Mouse (Mus musculus): ENCODE measurements around the gene Ghrl.
"Not testable (repeated sequence)": the region's sequence is repeated elsewhere in the genome, so short reads cannot be mapped to it uniquely, and the experiment has no call there.

Ghrl gene

GRCm38 (mm10) chr6:113695766-113696355 lies 23.8 kb downstream of the Ghrl start:
- DNase-seq, result no peak

DNA sequence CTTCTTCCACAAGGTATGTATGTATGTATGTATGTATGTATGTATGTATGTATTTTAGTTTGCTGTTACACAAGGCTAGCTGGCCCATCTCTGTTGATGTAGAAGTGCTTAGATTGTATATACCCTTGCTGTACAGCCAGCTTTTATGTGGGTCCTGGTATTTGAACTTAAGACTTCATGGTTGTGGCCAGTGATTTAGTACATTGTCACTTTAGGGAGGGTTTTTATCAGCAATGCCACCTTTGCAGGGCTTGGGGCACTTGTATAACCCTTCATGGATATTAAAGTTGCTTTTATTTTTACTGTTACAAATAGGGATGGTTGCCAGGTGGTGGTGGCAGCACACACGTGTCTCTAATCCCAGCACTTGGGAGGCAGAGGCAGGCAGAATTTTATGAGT lies 24.5 kb downstream of the Ghrl start:
- no peak for DNase-seq

DNA sequence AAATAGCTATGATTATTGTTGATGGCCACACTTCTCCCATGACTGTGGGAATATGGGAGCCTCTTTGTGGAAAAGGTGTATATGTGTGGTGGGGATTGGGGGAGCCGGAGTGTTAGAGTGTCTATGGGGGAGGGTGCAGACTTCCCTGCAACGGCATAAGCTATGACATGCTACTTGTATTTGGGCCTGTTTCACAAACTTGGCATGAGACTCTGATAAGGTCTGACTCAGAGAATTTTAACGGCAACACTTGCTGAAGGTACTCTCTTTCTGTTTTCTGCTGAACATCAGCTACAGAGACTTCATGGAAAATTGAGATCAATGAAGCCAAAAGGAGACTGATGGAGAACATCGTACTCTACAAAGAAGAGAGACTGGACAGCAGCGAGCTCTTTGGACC lies 26.3 kb downstream of the Ghrl start:
- DNase-seq, result no peak

DNA sequence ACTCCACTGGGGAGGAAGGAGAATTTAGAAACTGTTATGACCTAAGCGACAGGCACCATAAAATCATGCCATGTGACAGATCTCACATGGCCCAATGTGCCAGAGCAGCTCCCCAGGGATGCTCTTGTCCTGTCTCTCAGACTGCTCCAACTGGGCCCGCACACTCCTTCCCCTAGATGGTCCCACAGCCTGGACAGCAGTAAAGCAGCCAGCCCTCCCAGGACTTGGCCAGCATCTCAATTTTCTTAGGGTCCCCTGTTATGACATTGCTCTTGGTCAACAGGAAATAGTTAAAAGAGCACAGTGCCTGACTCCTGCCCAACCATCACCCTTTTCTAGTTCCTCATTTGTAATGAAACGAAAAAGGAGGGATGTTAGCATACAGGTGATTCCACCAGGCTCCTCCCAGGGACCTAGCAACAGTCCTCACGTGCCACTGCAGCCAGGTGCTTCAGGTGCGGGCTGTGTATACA lies 27.0 kb downstream of the Ghrl start:
- DNase-seq, result no peak

GRCm38 (mm10) chr6:113691084-113691462 lies 28.6 kb downstream of the Ghrl start:
- DNase-seq, result no peak

DNA sequence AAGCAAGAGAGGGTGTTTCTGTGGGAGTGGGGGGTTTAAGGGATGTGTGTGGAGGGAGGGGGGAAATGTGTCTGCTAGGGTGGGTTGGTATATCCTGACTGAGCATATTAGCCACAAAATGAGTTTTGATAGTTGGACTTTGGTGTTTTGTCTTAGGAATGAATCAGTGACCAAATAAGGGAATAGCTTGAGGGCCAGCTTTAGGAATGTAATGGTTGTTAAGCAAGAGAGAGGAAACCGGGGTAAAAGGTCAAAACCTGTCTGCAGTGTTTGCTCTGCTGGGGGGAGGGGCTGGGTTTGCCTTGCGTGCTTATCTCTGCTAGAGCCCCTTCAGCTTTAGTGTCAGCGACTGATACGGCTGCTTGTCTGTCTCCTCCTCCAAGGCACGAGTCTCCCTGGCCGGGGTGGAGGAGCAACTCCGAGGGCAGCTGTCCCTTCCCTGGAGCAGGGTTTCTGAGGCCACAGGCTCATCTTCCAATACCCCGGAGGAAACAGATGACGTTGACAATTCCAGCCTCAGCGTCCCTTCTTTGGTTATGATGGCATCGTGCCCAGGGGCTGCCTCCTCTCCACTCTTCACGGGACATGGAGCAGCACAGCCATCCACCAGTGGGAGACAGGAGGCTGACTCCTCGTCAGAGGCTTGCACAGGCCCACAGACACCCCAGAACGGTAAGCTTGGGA lies 29.1 kb downstream of the Ghrl start:
- peak; percentile 90 for DNase-seq

DNA sequence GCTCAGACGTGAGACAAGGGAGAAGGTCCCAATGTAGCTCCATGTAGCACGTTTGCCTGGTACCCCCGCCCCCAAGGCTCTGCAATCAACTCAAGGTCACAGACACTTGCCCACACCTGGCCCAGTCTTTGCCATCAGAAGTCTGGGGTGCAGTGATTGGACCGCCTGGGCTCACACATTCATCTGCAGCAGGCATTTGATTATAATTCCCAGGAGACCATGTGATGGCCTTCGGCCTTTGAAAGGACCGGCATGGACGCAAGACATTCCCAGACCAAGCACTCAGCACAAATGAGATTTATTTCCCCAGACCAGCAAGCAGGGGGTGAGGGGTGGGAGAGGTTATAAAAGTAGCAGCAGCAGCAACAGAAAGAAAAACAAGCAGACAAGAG lies 29.7 kb downstream of the Ghrl start:
- peak; percentile 74 for DNase-seq

DNA sequence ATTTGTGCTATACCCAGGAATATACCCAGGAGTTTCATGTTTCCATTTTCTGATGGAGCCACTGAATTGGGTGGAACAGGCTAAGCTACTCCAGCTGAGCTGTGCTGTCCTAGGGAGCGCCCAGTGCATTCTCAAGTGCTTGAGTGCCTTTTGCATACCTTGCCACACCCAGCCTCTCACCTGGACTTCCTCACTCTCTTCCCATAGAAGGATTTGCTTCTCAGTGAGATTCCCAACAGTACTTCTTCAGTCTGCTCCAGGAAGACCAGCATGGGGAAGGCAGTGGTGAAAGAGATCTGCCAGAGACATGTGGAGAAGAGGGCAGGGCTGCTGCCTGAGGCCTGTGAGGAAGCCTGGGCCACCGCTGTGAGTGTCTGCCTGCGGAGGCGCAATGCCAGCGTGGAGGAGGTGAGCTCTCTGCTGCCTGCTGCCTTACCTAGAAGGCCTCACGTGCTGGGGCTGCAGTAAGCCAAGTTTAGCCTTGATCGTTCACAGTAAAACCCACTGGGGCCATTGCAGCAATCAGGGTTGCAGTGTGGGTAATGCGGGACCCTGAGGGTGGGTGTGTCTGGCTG lies 33.0 kb downstream of the Ghrl start:
- no peak for DNase-seq

DNA sequence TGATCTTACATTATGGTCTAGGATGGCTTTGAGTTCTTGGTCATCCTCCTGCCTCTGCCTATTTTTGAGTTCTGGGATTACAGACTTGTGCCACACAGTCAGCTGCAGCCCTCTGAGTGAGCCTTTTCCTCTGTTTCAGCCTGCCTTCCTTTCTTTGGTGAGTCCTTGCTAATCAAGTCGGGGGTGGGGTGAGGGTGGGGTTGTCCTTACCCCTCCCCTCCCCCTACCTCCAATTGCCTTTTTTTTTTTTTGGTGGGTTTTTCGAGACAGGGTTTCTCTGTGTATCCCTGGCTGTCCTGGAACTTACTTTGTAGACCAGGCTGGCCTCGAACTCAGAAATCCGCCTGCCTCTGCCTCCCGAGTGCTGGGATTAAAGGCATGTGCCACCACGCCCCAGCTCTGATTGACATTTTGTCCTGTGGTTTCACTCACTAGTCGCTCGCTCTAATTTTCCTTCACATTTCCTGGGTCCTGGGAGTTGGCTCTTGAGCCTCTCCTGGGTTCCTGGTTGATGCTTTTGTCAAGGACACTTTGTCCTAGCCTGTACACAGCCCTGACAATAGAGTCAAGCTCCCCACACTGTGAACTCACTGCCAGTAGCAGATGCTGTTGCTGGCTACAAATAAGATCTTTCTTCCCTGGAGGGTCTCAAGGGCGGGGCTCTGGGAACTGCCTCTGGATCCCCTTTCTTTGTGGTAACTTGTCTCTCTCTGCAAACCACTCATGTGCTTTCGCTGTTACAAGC lies 36.4 kb downstream of the Ghrl start:
- DNase-seq, result no peak

GRCm38 (mm10) chr6:113681271-113681670 lies 38.4 kb downstream of the Ghrl start:
- DNase-seq, result peak; percentile 83

GRCm38 (mm10) chr6:113679993-113680566 lies 39.6 kb downstream of the Ghrl start:
- DNase-seq, result no peak

DNA sequence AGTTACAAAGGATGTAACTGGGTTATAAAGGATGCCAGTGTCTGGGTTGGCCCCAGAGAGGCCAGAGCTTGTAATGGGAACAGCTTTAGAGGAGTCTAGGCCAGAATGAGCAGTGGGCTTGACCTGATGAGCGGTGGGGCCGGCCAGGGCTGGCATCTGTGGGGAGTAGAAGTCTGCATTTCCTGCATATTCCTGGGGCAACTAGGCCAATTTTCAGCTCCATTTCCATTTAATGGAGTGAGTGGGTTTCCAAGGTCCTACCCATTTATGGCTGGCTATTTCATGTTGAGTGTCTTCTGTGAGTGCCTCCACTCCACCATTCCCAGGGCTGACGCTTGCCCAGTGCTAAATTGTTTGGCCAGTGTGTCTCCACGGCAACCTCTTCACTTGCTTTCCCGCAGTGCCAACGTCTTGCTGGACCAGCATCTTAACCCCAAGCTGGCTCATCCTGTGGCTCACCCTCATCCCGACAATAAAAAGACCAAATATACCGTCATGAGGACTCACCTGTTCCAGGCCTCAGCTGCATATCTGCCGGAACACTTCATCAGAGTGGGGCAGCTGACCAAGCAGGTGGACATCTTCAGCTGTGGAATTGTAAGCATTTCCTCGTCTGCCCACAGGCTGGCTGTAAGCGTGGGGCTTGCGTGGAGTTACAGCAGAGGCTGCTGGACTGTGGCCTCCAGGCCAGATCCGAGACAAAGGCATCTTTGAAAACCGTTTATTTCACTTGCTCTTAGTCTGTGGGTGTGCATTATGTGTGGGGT lies 41.3 kb downstream of the Ghrl start:
- DNase-seq, result no peak

DNA sequence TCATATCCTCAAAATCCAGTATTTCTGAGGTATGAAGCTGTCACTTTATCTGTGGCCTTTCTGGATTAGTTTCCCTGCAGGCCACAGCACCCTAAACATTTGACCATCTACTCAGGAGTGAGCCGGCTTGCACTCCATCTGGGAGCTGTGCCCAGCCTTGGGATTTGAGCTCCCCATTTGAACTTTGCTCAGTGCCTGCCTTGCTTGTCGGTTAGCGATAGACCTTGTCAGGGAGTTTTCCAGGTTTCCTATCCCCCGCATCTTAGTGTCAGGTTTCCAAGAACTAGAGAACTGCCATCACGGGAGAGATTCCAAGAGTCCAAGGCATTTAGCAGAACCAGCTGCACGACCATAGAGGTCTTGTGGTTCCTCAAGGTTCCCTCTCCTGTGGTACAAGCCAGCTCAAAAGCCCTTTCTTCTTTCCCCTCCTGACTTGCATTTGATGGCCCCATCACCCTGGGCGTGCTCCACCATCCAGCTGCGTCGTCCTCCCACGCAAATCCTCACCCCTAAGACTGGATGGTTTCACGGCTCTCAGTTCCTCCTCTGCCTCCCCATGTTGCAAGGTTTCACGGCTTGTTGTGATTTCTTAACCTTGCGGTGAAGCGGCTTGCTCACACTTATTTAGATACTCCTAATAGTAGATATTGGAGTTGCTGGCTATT lies 42.5 kb downstream of the Ghrl start:
- no peak for DNase-seq

DNA sequence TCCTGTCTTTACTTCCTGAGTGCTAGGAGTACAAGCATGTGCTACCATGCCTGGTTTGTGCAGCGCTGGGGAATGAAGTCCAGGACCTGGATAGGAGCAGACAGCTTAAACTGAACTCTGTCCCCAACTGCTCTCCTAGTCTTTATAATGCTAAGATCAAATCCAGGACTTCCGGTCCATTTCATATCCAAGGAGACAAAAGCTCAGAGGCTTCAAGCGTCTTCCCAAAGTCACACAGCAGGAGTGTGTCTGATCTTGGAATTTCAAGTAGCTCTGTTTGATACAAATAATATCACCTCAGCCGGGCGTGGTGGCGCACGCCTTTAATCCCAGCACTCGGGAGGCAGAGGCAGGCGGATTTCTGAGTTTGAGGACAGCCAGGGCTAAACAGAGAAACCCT lies 43.7 kb downstream of the Ghrl start:
- no peak for DNase-seq

- no peak for DNase-seq
Observed at GRCm38 (mm10) chr6:113675234-113675633, 44.4 kb downstream of the Ghrl start.

DNA sequence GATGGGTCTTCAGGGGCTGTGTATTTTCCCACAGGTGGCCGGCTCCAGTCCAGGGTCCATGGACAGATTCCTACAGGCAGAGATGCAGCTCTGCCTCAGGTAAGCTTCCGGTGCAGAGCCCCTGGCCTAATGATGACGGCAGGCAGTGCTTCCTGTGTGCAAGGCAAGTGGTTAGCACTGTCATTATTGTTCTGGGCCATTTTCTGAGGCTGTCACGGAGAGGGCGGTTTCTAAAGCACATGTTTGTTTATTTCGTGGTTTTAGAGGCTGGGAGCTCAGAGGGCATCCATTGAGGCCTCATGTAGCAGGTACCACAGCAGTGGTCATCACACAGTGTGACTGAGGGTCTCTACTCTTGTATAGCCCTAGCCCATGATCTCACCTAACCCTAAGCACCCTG lies 46.7 kb downstream of the Ghrl start:
- no peak for DNase-seq

- DNase-seq, result not testable (repeated sequence)
Observed at GRCm38 (mm10) chr6:113672029-113672428, 47.7 kb downstream of the Ghrl start.

DNA sequence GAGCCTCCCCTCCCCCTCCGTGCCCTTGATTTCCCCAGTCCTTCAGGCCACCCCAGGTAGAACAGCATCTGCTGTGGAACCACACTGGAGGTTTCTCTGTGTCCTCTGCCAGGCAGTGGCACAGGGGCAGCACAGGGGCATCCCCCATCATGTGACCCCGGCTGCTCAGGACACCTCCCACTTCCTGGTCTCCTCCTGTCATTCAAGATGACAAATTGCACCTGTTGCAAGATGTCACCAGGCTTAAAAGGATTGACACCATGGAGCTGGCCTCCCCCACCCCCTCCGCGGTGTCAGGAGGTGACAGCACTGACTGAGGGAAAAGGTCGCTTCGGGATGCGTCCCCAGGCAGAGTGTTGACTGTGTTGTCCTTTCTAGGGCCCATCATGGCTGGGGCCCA lies 49.9 kb downstream of the Ghrl start:
- DNase-seq, result no peak

- DNase-seq, result peak; percentile 51
Observed at GRCm38 (mm10) chr6:113668287-113669154, 51.2 kb downstream of the Ghrl start.

DNA sequence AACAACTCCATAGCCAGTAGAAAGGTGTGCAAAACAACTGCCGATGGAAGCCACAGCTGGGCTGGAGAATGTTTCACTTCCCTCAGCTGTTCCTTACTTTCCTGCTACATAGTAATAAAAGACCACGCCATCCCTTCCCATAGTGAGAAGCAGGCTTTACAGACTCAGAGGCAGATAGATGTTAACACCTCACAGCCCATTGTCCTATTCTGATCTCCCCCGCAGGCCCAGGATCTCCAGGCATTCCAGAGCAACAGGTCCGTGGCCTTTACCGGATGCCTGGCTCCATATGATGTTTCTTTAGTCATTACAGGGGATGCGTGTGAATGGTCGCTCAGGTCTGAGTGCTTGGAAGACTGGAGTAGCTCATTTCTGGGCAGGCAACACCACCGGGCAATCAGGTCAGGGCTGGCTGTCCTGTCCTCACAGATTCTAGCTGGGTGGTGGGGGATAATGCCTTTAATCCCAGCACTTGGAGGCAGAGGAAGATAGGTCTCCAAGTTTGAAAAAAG lies 52.0 kb downstream of the Ghrl start:
- DNase-seq, result no peak

Measured in embryo, embryonic 11 days (tissue).